Mouse (Mus musculus) CH12.LX (cell line): ENCODE data around the gene Tle3. TPM values are rescaled to one million over a fixed set of nuclear protein-coding genes. Genes with fewer than 3 reads are reported as not detected.

Experiments used
- DNase-seq: peaks from one replicate; pipeline ENCODE4 v3.0.0-alpha.2; 2013; ENCODE audit errors: extremely low read depth
- H3K27ac ChIP-seq: 2 replicates; pipeline ENCODE4 v1.5.1; 2012; ENCODE audit warnings: low read depth, mild to moderate bottlenecking, control low read depth, moderate library complexity; ENCODE audit not compliant: insufficient read depth
- H3K27me3 ChIP-seq: replicated peaks from 2 replicates; pipeline ENCODE3; 2012; ENCODE audit warnings: inconsistent platforms
- H3K36me3 ChIP-seq, 2 experiments: replicated peaks in 1 of 2; 2 replicates each; pipeline versions ENCODE3 to v1.6.1; 2012; ENCODE audit warnings: inconsistent platforms in 1 of 2, low read length in 1 of 2, mild to moderate bottlenecking in 1 of 2, mixed read lengths in 1 of 2, moderate library complexity in 1 of 2; ENCODE audit not compliant: control insufficient read depth in 1 of 2, insufficient read depth in 1 of 2
- H3K4me1 ChIP-seq, 2 experiments: 2 replicates each; pipeline ENCODE4 v1.6.1; 2012; ENCODE audit warnings: inconsistent platforms in 1 of 2, moderate library complexity in 1 of 2; ENCODE audit not compliant: insufficient read depth in 2 of 2, control insufficient read depth in 1 of 2
- H3K4me2 ChIP-seq: 2 replicates; pipeline ENCODE4 v1.6.1; 2012; ENCODE audit warnings: low read depth, mild to moderate bottlenecking, control low read depth; ENCODE audit not compliant: poor library complexity, insufficient read depth, severe bottlenecking
- H3K4me3 ChIP-seq, 3 experiments: fragments of 150-350 bp in 1 of 3; sonication (generic) in 1 of 3; replicated peaks in 1 of 3; 2 replicates each; pipeline versions ENCODE3 to v1.5.1; 2011 to 2012; ENCODE audit warnings: low read depth in 2 of 3, low read length in 2 of 3, mild to moderate bottlenecking in 2 of 3, moderate library complexity in 2 of 3, control low read depth in 1 of 3, improper control_type of control experiment in 1 of 3, inconsistent platforms in 1 of 3, mixed read lengths in 1 of 3; ENCODE audit not compliant: poor library complexity in 1 of 3
- H3K79me2 ChIP-seq: replicated peaks from 2 replicates; pipeline ENCODE4 v1.6.1; 2012; ENCODE audit warnings: mild to moderate bottlenecking, moderate library complexity; ENCODE audit not compliant: control insufficient read depth, poor library complexity, insufficient read depth, severe bottlenecking; ENCODE audit errors: extremely low read depth
- H3K9ac ChIP-seq: 2 replicates; pipeline ENCODE4 v1.6.1; 2012; ENCODE audit warnings: low read depth, mild to moderate bottlenecking, control low read depth, moderate library complexity; ENCODE audit not compliant: insufficient read depth
- H3K9me3 ChIP-seq: replicated peaks from 2 replicates; pipeline ENCODE3; 2012; ENCODE audit warnings: low read length, inconsistent platforms, mixed read lengths
- ELF1 ChIP-seq: IDR thresholded peaks from 2 replicates; pipeline ENCODE4 v1.6.1; 2014; ENCODE audit warnings: low read depth, mild to moderate bottlenecking, inconsistent platforms, low read length, improper control_type of control experiment
- GABPA ChIP-seq: IDR thresholded peaks from 2 replicates; pipeline ENCODE4 v1.6.1; 2012; ENCODE audit warnings: low read depth, low read length, improper control_type of control experiment, inconsistent platforms; ENCODE audit not compliant: insufficient replicate concordance
- HCFC1 ChIP-seq: IDR thresholded peaks from 2 replicates; pipeline ENCODE4 v1.6.1; 2012; ENCODE audit warnings: low read depth, mild to moderate bottlenecking, inconsistent platforms, low read length, improper control_type of control experiment
- JUN ChIP-seq: IDR thresholded peaks from 2 replicates; pipeline ENCODE4 v1.6.1; 2011; ENCODE audit warnings: low read depth, mild to moderate bottlenecking, low read length, improper control_type of control experiment, moderate library complexity; ENCODE audit not compliant: insufficient read depth
- MAX ChIP-seq: IDR thresholded peaks from 2 replicates; pipeline ENCODE4 v1.6.1; 2011; ENCODE audit warnings: low read length, improper control_type of control experiment
- MEF2A ChIP-seq: IDR thresholded peaks from 2 replicates; pipeline ENCODE4 v1.6.1; 2014; ENCODE audit warnings: low read depth, mild to moderate bottlenecking, inconsistent platforms, low read length, improper control_type of control experiment, borderline replicate concordance
- MXI1 ChIP-seq: IDR thresholded peaks from 2 replicates; pipeline ENCODE4 v1.6.1; 2011; ENCODE audit warnings: mild to moderate bottlenecking, low read depth, low read length, improper control_type of control experiment
- MYC ChIP-seq: IDR thresholded peaks from 2 replicates; pipeline ENCODE4 v1.6.1; 2011; ENCODE audit warnings: low read depth, mild to moderate bottlenecking, improper control_type of control experiment, low read length
- NELFE ChIP-seq: IDR thresholded peaks from 2 replicates; pipeline ENCODE4 v1.6.1; 2011; ENCODE audit warnings: low read depth, low read length, improper control_type of control experiment
- PAX5 ChIP-seq: IDR thresholded peaks from 2 replicates; pipeline ENCODE4 v1.6.1; 2012; ENCODE audit warnings: low read length, inconsistent platforms, mixed read lengths
- POLR2A ChIP-seq: IDR thresholded peaks from 2 replicates; pipeline ENCODE4 v1.6.1; 2011; ENCODE audit warnings: low read depth, mild to moderate bottlenecking, improper control_type of control experiment, low read length
- SMC3 ChIP-seq: IDR thresholded peaks from 2 replicates; pipeline ENCODE4 v1.6.1; 2011; ENCODE audit warnings: low read depth, low read length, improper control_type of control experiment
- TCF12 ChIP-seq: IDR thresholded peaks from 2 replicates; pipeline ENCODE4 v1.6.1; 2014; ENCODE audit warnings: low read depth, mild to moderate bottlenecking, inconsistent platforms, low read length, improper control_type of control experiment
- USF1 ChIP-seq: IDR thresholded peaks from 2 replicates; pipeline ENCODE4 v1.6.1; 2014; ENCODE audit warnings: low read depth, mild to moderate bottlenecking, inconsistent platforms, low read length, improper control_type of control experiment
- ZC3H11A ChIP-seq: IDR thresholded peaks from 2 replicates; pipeline ENCODE4 v1.6.1; 2012; ENCODE audit warnings: low read depth, mild to moderate bottlenecking, inconsistent platforms, low read length, improper control_type of control experiment
- ZNF384 ChIP-seq: IDR thresholded peaks from 2 replicates; pipeline ENCODE4 v1.6.1; 2012; ENCODE audit warnings: low read depth, low read length, improper control_type of control experiment, inconsistent platforms
- dilution Hi-C: fragments of 300-500 bp; cut with MboI; formaldehyde crosslinking; loops from 2 replicates; pipeline ENCODE4 v1.14.3; 2020; ENCODE audit warnings: low sequenced_read_pairs; ENCODE audit not compliant: extremely low pct_unique_long_range_greater_than_20kb, extremely low pct_ligation_motif_present
- in situ Hi-C: fragments of 300-500 bp; cut with MboI; formaldehyde crosslinking; loops from 3 replicates; pipeline ENCODE4 v1.14.3; 2019; ENCODE audit warnings: low sequenced_read_pairs, low pct_ligation_motif_present, low pct_unique_long_range_greater_than_20kb, mixed read lengths
- polyA plus RNA-seq: library from polyadenylated mRNA; unstranded; fragments of >175 nt; gene quantifications from 2 replicates; pipeline ENCODE4 v1.2.1, GENCODE M21; 2012; ENCODE audit warnings: low read depth; ENCODE audit not compliant: insufficient read length
- total RNA-seq, 2 experiments: library from RNA; depleted of rRNA; stranded (reverse); fragments of 300-350 nt in 1 of 2; fragments of >200 nt in 1 of 2; gene quantifications; 2 replicates each; pipeline ENCODE4 v1.2.3; 2012 to 2014

The Tle3 gene
- total and polyA plus RNA-seq, 3 experiments, result 8.1 to 29.1 (median 22.8) TPM

- H3K79me2 ChIP-seq, result peaks cover 13% of the 10 kb centered on the region; the same call in 1 of the 2 replicates
- H3K36me3 ChIP-seq, result peaks cover 5 to 57% of the 10 kb centered on the region in 2 experiments
- H3K27me3 ChIP-seq, result no peaks in the 10 kb centered on the region
- DNase-seq, result no peak
- TF ChIP-seq ZNF384 (no peak), GABPA (no peak), NELFE (no peak), SMC3 (no peak), TCF12 (no peak), MXI1 (no peak), MEF2A (no peak), MYC (no peak)
- H3K4me2 ChIP-seq, result no peak overlapping the region
- H3K4me3 ChIP-seq, result no peak overlapping the region
- no peak overlapping the region for H3K9ac ChIP-seq
- in situ Hi-C loops, result no loop called here
- dilution Hi-C loops, result no loop called here
- H3K9me3 ChIP-seq, result no peaks in the 10 kb centered on the region
- H3K27ac ChIP-seq, result no peak overlapping the region
- H3K4me1 ChIP-seq, result peaks cover 3 to 45% of the 10 kb centered on the region in 2 experiments; a peak in 2 of 4 replicates
Observed at GRCm38 (mm10) chr9:61375802-61376561, 3.8 kb downstream of the Tle3 start.

GRCm38 (mm10) chr9:61376650-61377049 is 4.5 kb downstream of the Tle3 start:
- no peak overlapping the region for H3K9ac ChIP-seq
- in situ Hi-C loops (no loop called here), dilution Hi-C loops (no loop called here)
- H3K27me3 ChIP-seq, result no peaks in the 10 kb centered on the region
- DNase-seq, result no peak
- no peak overlapping the region for H3K4me3 ChIP-seq
- no peak overlapping the region for H3K4me2 ChIP-seq
- no peak overlapping the region for H3K27ac ChIP-seq
- H3K36me3 ChIP-seq, result peaks cover 5 to 63% of the 10 kb centered on the region in 2 experiments
- no peaks in the 10 kb centered on the region for H3K9me3 ChIP-seq
- H3K4me1 ChIP-seq, result peaks cover 3 to 45% of the 10 kb centered on the region in 2 experiments; a peak in 2 of 4 replicates
- no peak for TF ChIP-seq ELF1
- TF ChIP-seq ZNF384, result no peak
- TF ChIP-seq POLR2A, result no peak
- no peak for TF ChIP-seq ZC3H11A
- TF ChIP-seq JUN, result no peak
- TF ChIP-seq MEF2A, result no peak
- TF ChIP-seq HCFC1, result no peak
- TF ChIP-seq USF1, result no peak
- no peak for TF ChIP-seq PAX5
- TF ChIP-seq MAX, result no peak
- TF ChIP-seq, all 38 proteins: peak for 0
- peaks cover 13% of the 10 kb centered on the region; the same call in 1 of the 2 replicates for H3K79me2 ChIP-seq
